Mouse (Mus musculus) intestine, postnatal 0 days (tissue): ENCODE results near the gene Scaf8. TPM values are rescaled to one million over a fixed set of nuclear protein-coding genes. Genes with fewer than 3 reads are reported as not detected.
"Not testable (repeated sequence)": the region's sequence is repeated elsewhere in the genome, so short reads cannot be mapped to it uniquely, and the experiment has no call there.

Source experiments
- ATAC-seq: fragments of 200-750 bp; cut with Nextera tagmentation; 2 replicates; pipeline ENCODE4 v1.8.0; 2017; ENCODE audit warnings: mild to moderate bottlenecking, moderate TSS enrichment, moderate library complexity
- H3K27ac ChIP-seq: fragments of 300-500 bp; sonication (generic); 2 replicates; pipeline ENCODE4 v1.5.1; 2014; ENCODE audit warnings: mild to moderate bottlenecking, low read depth, low read length, moderate library complexity
- H3K27me3 ChIP-seq: fragments of 300-500 bp; sonication (generic); replicated peaks from 2 replicates; pipeline ENCODE4 v1.6.1; 2014; ENCODE audit warnings: low read length, mixed read lengths; ENCODE audit not compliant: control insufficient read depth, insufficient read depth
- H3K36me3 ChIP-seq: fragments of 300-500 bp; sonication (generic); 2 replicates; pipeline ENCODE4 v1.6.1; 2014; ENCODE audit warnings: mild to moderate bottlenecking, moderate library complexity; ENCODE audit not compliant: control insufficient read depth, insufficient read depth
- H3K4me1 ChIP-seq: fragments of 300-500 bp; sonication (generic); replicated peaks from 2 replicates; pipeline ENCODE4 v1.6.1; 2014; ENCODE audit warnings: antibody characterized with exemption, low read length, mixed read lengths; ENCODE audit not compliant: control insufficient read depth, insufficient read depth
- H3K4me2 ChIP-seq: fragments of 300-500 bp; sonication (generic); replicated peaks from 2 replicates; pipeline ENCODE4 v1.6.1; 2014; ENCODE audit warnings: low read depth, mild to moderate bottlenecking, moderate library complexity
- H3K4me3 ChIP-seq: fragments of 300-500 bp; sonication (generic); 2 replicates; pipeline ENCODE4 v1.5.1; 2014; ENCODE audit warnings: low read depth, low read length
- H3K9ac ChIP-seq: fragments of 300-500 bp; sonication (generic); 2 replicates; pipeline ENCODE4 v1.6.1; 2014; ENCODE audit warnings: mild to moderate bottlenecking, low read depth, low read length
- H3K9me3 ChIP-seq: fragments of 300-500 bp; sonication (generic); 2 replicates; pipeline ENCODE4 v1.6.1; 2016; ENCODE audit warnings: mixed run types; ENCODE audit not compliant: control insufficient read depth
- CTCF ChIP-seq: sonication (generic); IDR thresholded peaks from 2 replicates; pipeline ENCODE4 v1.5.1; 2016; ENCODE audit warnings: low read depth, mild to moderate bottlenecking, control low read depth, antibody characterized with exemption, moderate library complexity
- WGBS: fragments of 180-500 bp; shearing (Covaris S2); extraction: QIAGEN DNeasy Blood & Tissue Kit; methylation state at CpG from one replicate; pipeline ENCODE4 v1.1.7; 2014; 5-methylcytosine and 5-hydroxymethylcytosine counted together
- polyA plus RNA-seq: library from polyadenylated mRNA; unstranded; fragments of >200 nt; fragmentation: Nextera tagmentation; extraction: Ambion mirVana; gene quantifications from 2 replicates; pipeline ENCODE4 v1.2.1, GENCODE M21; 2015

The Scaf8 gene
- polyA plus RNA-seq, 1 experiment from 2014 or later: 8.3 TPM

- H3K4me1 ChIP-seq, ATAC-seq, H3K9me3 ChIP-seq, H3K27ac ChIP-seq, H3K36me3 ChIP-seq, H3K27me3 ChIP-seq, H3K9ac ChIP-seq: not testable (repeated sequence)
- TF ChIP-seq CTCF: peak; percentile 62
- H3K4me3 ChIP-seq: peak overlapping the region; percentile 57
- WGBS: 3% methylated on average over 24 of the region's 25 CpGs
- peak overlapping the region; percentile 82 for H3K4me2 ChIP-seq
Measured at GRCm38 (mm10) chr17:3082756-3083749, 31.7 kb upstream of the Scaf8 start.

- 1% methylated on average over 35 of the region's 40 CpGs for WGBS
- peak overlapping the region; percentile 46 for H3K9ac ChIP-seq
- H3K4me3 ChIP-seq: peak overlapping the region; percentile 57
- H3K27me3 ChIP-seq: no peaks in the 10 kb centered on the region
- ATAC-seq: peak; percentile 57
- H3K4me1 ChIP-seq: no peaks in the 10 kb centered on the region
- peak overlapping the region; percentile 85 for H3K27ac ChIP-seq
- TF ChIP-seq CTCF: no peak
- no peaks in the 10 kb centered on the region for H3K36me3 ChIP-seq
- H3K9me3 ChIP-seq: no peaks in the 10 kb centered on the region
- peak overlapping the region; percentile 82 for H3K4me2 ChIP-seq
Measured at GRCm38 (mm10) chr17:3083886-3084550, 30.8 kb upstream of the Scaf8 start.

- 0 out of 2 replicates have a peak, but pooled peaks have one; percentile 0 for ATAC-seq
- Histone ChIP-seq H3K9me3 (no peaks in the 10 kb centered on the region), H3K27ac (peak overlapping the region; percentile 85), H3K27me3 (no peaks in the 10 kb centered on the region), H3K4me3 (peak overlapping the region; percentile 57), H3K4me2 (peak overlapping the region; percentile 82), H3K4me1 (no peaks in the 10 kb centered on the region), H3K36me3 (no peaks in the 10 kb centered on the region), H3K9ac (peak overlapping the region; percentile 46; the same call in 1 of the 2 replicates)
- peak; percentile 87 for TF ChIP-seq CTCF
- WGBS: under 1% methylated on average over 27 of the region's 31 CpGs
Measured at GRCm38 (mm10) chr17:3084551-3084930, 30.2 kb upstream of the Scaf8 start.

GRCm38 (mm10) chr17:3085152-3085551 lies 29.6 kb upstream of the Scaf8 start:
- no peak for ATAC-seq
- H3K4me1 ChIP-seq: no peaks in the 10 kb centered on the region
- 60% methylated on average over 3 of the region's 3 CpGs for WGBS
- no peak overlapping the region for H3K9ac ChIP-seq
- no peak overlapping the region for H3K27ac ChIP-seq
- TF ChIP-seq CTCF: no peak
- H3K9me3 ChIP-seq: no peaks in the 10 kb centered on the region
- no peaks in the 10 kb centered on the region for H3K36me3 ChIP-seq
- peak overlapping the region; percentile 57 for H3K4me3 ChIP-seq
- no peaks in the 10 kb centered on the region for H3K27me3 ChIP-seq
- peak overlapping the region; percentile 82 for H3K4me2 ChIP-seq

- Histone ChIP-seq H3K27ac (no peak overlapping the region), H3K4me1 (no peaks in the 10 kb centered on the region), H3K36me3 (no peaks in the 10 kb centered on the region), H3K9me3 (no peaks in the 10 kb centered on the region), H3K27me3 (no peaks in the 10 kb centered on the region), H3K4me3 (no peak overlapping the region), H3K9ac (no peak overlapping the region), H3K4me2 (no peak overlapping the region)
- no peak for ATAC-seq
- no peak for TF ChIP-seq CTCF
- 31% methylated on average over 4 of the region's 4 CpGs for WGBS
Measured at GRCm38 (mm10) chr17:3092682-3093081, 22.1 kb upstream of the Scaf8 start.

GRCm38 (mm10) chr17:3099273-3099672 lies 15.5 kb upstream of the Scaf8 start:
- H3K9ac ChIP-seq, H3K27me3 ChIP-seq, ATAC-seq, H3K9me3 ChIP-seq, H3K27ac ChIP-seq, H3K4me2 ChIP-seq, H3K4me1 ChIP-seq, H3K4me3 ChIP-seq, H3K36me3 ChIP-seq: not testable (repeated sequence)
- 87% methylated on average over 1 of the region's 1 CpGs for WGBS
